Mouse (Mus musculus) layer of hippocampus, adult 9-10 months (tissue): ENCODE results near the gene Cfap157.

ENCODE experiments used
- DNase-seq: peaks from one replicate; pipeline ENCODE4 v3.0.0; 2022; ENCODE audit warnings: low spot score

Gene Cfap157

DNA sequence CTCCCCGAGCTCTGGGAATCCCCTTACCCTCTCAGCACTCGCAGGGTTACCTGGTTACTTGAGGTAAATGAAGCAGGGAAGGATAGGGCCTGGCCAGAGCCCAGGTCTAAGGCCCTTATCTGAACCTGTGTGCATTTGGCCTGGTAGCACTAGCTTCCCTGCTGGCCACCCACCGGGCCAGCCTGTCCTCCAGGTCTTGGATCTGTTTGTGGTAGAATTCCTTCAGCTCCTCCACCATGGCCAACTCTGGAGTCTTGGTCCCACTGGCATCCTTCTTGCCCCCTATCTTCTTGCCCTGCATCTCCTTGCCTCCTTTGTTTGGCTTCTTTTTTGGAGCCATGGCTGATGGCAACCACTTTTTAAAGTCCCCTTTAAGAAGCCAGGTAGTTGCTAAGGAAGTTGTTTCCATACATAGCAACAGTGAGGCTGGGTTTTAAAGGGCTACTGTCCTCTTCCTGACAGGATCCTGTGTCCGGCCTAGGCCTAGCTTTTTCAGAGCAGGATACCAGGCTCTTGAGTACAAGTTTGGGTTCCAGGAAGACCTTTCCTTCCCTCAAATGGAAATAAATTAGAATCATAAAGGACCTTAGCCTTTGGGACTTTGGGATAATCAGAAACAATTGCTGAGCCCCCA is at the start of gene Cfap157:
Cfap157 (minus strand) TSS at position 381 of the 634 bp plus-strand sequence.
- DNase-seq, result no peak

- DNase-seq, result no peak
Measured at GRCm38 (mm10) chr2:32828979-32829676, 44.9 kb upstream of the Cfap157 start.

DNA sequence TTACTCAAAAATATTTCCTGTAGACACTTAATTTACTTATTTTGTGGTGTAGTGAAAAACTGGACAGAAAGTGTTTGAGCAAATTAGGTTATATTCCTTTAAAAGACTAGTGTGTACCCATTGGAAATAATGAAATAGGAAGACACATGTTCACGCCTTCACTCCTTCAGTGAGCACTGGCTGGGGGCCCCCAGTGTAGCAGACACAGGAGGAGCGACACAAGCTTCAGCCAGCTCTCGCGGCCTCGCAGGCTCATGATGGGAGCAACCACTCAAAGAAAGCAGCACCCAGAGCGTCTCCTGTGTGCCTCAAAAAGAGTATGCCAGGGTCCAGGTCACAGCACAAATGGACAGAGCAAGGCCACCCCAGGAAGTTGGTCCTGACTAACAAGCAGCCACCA is 41.6 kb upstream of the Cfap157 start:
- no peak for DNase-seq

GRCm38 (mm10) chr2:32824778-32825177 is 40.5 kb upstream of the Cfap157 start:
- no peak for DNase-seq

- no peak for DNase-seq
Measured at GRCm38 (mm10) chr2:32824181-32824580, 40.0 kb upstream of the Cfap157 start.

GRCm38 (mm10) chr2:32823579-32824154 is 39.4 kb upstream of the Cfap157 start:
- no peak for DNase-seq

- no peak for DNase-seq
Measured at GRCm38 (mm10) chr2:32823153-32823552, 38.9 kb upstream of the Cfap157 start.

- DNase-seq, result no peak
Measured at GRCm38 (mm10) chr2:32822643-32823042, 38.4 kb upstream of the Cfap157 start.

GRCm38 (mm10) chr2:32821041-32821802 is 37.0 kb upstream of the Cfap157 start:
- no peak for DNase-seq

- DNase-seq, result no peak
Measured at GRCm38 (mm10) chr2:32818208-32818607, 34.0 kb upstream of the Cfap157 start.

- DNase-seq, result no peak
Measured at GRCm38 (mm10) chr2:32817589-32817988, 33.4 kb upstream of the Cfap157 start.

- DNase-seq, result peak; percentile 71
Measured at GRCm38 (mm10) chr2:32816946-32817581, 32.8 kb upstream of the Cfap157 start.

- DNase-seq, result no peak
Measured at GRCm38 (mm10) chr2:32816497-32816896, 32.3 kb upstream of the Cfap157 start.

- DNase-seq, result no peak
Measured at GRCm38 (mm10) chr2:32811959-32812358, 27.7 kb upstream of the Cfap157 start.

DNA sequence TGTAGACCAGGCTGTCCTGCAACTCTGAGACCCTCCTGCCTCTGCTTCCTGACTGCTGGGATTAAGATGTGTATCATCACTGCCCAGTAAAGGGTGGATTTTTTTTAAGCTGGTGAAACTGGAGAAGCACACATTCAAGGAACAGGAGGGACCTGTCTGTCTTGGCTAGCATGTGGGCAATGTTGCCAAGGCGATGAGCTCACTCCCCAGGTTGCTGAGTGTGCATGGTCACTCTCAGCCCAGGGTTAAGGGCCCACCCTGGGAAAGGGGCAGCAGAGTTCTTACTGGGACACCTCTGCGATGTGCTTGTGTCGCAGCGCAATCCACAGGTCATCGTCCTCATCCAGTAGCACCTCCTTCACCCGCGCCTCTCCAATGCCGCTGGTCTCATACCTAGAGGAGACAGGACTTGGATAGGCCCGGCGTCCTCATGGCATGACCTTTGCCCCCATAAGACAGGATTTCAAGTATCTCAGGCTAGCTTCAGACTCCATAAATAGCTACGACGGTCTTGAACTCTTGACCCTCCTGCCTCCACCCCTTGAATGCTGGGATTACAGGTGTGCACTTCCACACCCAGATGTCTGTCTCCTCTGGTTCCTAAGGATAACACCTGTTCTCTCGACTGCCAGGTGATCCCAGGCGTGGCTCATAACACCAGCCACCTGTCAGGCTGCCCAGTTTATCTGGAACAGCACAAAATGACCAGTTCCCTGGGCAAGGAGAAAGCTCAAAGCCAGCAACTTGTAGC is 24.8 kb upstream of the Cfap157 start:
- no peak for DNase-seq

DNA sequence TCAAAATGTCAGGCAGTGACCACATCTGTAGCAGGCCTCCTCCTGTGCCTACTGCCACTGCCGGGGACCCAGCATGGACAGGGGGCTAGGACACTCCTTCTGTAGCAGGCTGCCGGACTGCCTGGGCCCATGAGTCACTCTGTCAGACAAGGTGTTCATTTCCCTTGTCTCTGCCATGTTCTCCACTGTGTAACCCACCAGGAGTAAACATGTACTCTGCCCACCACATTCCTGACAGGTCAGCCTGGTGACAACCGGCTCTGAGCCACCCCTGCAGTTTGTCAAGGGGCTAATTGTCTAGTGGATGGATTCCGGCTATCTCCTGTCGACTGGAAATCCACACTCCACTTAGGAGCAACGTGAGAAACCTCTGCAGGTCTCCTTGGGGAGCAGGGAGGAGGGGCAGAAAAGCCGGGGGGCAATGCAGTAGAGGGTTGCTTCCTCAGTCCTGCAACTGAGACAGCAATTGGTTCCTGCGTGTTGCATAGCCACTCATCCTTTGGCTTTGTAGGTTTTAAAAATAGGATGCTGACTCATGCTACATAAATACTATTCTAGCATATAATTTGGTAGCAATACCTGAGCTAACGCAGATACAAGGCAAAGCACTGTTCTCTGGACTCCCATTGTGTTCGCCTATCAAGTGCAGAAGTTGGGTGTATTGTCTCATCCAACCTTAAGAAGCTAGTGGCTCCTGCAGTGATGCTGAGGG is 14.2 kb upstream of the Cfap157 start:
- DNase-seq, result no peak

- no peak for DNase-seq
Measured at GRCm38 (mm10) chr2:32795748-32796418, 11.7 kb upstream of the Cfap157 start.

DNA sequence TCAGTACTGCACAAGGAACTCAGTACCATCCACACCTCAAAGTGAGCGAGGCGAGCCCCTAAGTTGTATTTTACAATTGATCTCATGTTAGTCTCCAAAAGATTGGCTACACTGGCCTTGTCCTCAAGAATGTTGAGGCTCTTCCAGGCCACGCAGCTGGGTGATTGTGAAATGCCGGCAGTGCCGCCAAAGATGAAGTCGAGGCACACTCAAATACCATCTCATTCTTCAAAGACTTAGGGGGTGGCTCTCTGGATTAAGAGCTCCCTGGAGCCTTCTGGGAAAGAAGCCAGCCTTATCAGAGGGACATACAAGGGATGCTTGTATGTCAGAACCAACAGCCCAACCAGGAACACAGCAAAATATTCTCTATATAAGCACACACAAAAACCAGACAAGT is 7.1 kb upstream of the Cfap157 start:
- DNase-seq, result no peak

GRCm38 (mm10) chr2:32788581-32788980 is 4.4 kb upstream of the Cfap157 start:
- DNase-seq, result no peak

GRCm38 (mm10) chr2:32787176-32787575 is 2.9 kb upstream of the Cfap157 start:
- no peak for DNase-seq
